14 mouse cellular contexts compared by ENCODE assay signal in the genomic region with DNA sequence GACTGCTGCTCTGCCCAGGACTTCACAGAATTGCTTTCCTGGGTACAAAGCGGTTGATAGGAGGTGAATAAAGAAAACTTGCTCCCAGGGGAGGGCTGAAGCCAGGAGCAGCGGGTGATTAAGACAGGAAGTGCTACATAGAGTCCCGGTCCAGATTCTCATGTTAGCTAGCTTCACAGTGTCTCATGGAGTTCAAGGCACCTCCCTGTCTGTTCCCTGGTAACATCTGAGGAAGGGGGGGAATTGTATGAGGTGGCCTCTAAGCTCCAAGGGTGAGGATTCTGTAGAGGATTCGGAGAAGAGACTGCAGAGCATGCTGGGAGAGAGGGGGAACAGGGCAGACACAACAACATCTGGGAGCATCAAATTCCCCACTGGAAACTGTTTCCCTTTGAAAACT.
DNase-seq lines count a peak whose midpoint lies in the region; ATAC-seq and TF ChIP-seq lines count a peak whose summit lies in the region.
"Had no signal": no experiment of that assay in that cellular context is flagged by ENCODE, and none has a peak within 500 bp of the region (broad histone marks: within the 10 kb centered on the region; RNA-seq: fewer than 3 reads in every experiment).

No protein-coding gene starts in this region.

- no peak for TF ChIP-seq CTCF in midbrain, postnatal 0 days (IDR thresholded peaks at IDR 0.05)
- TF ChIP-seq CTCF in hindbrain, postnatal 0 days (IDR thresholded peaks at IDR 0.05; ENCODE audit: low read depth) = no peak
- no peak for TF ChIP-seq CTCF in olfactory bulb, adult 2 months (IDR thresholded peaks at IDR 0.05; ENCODE audit: insufficient read depth, low read depth, low read length)

- WGBS in heart, embryonic 14.5 days = 63% methylated on average over 4 of the region's 4 CpGs
- WGBS in midbrain, embryonic 10.5 days = 55% methylated on average over 4 of the region's 4 CpGs
- 22% methylated on average over 4 of the region's 4 CpGs for WGBS in midbrain, postnatal 0 days
- WGBS in hindbrain, postnatal 0 days = 36% methylated on average over 4 of the region's 4 CpGs
- 61% methylated on average over 4 of the region's 4 CpGs for WGBS in olfactory bulb, adult 2 months

- no peaks in the 10 kb centered on the region for H3K9me3 ChIP-seq in heart, embryonic 14.5 days (ENCODE audit: control insufficient read depth, low read length)
- H3K9me3 ChIP-seq in midbrain, embryonic 10.5 days (replicated peaks) = no peaks in the 10 kb centered on the region
- no peaks in the 10 kb centered on the region for H3K9me3 ChIP-seq in midbrain, postnatal 0 days (ENCODE audit: low read length)
- H3K9me3 ChIP-seq in hindbrain, postnatal 0 days (ENCODE audit: low read length) = no peaks in the 10 kb centered on the region
- H3K9me3 ChIP-seq: limb, embryonic 13.5 days; lung, embryonic 15.5 days had no signal

- H3K27me3 ChIP-seq in heart, embryonic 14.5 days (ENCODE audit: control insufficient read depth, insufficient read depth, low read length) = no peaks in the 10 kb centered on the region
- H3K27me3 ChIP-seq in midbrain, embryonic 10.5 days (ENCODE audit: low read depth, poor library complexity, severe bottlenecking) = no peaks in the 10 kb centered on the region
- H3K27me3 ChIP-seq in midbrain, postnatal 0 days (ENCODE audit: insufficient read depth, low read length) = no peaks in the 10 kb centered on the region
- H3K27me3 ChIP-seq in hindbrain, postnatal 0 days (ENCODE audit: insufficient read depth, low read length) = no peaks in the 10 kb centered on the region
- H3K27me3 ChIP-seq: lung, embryonic 15.5 days had no signal

- intact Hi-C loops in heart, postnatal 10 days (cut with DNase I) = no loop called here

- H3K27ac ChIP-seq in heart, embryonic 14.5 days (replicated peaks in 1 of 2; ENCODE audit: control insufficient read depth in 1 of 2, insufficient read depth in 1 of 2, low read depth in 2 of 2, low read length in 2 of 2) = peak overlapping the region; percentile 35 to 53; a peak in 3 of 4 replicates
- H3K27ac ChIP-seq in midbrain, embryonic 10.5 days (replicated peaks) = peak overlapping the region; percentile 96
- no peak overlapping the region for H3K27ac ChIP-seq in midbrain, postnatal 0 days (ENCODE audit: low read depth, low read length)
- peak overlapping the region; percentile 63 for H3K27ac ChIP-seq in hindbrain, postnatal 0 days
- H3K27ac ChIP-seq in olfactory bulb, adult 2 months (ENCODE audit: insufficient read depth, low read depth, low read length) = 0 out of 2 replicates have a peak overlapping the region, but pooled peaks have one; percentile 31
- H3K27ac ChIP-seq: lung, embryonic 15.5 days had no signal

- no peak overlapping the region for H3K4me3 ChIP-seq in heart, embryonic 14.5 days (ENCODE audit: control insufficient read depth in 1 of 2, insufficient read depth in 1 of 2, low read depth in 1 of 2, low read length in 2 of 2)
- no peak overlapping the region for H3K4me3 ChIP-seq in midbrain, embryonic 10.5 days
- no peak overlapping the region for H3K4me3 ChIP-seq in midbrain, postnatal 0 days (ENCODE audit: low read depth, low read length)
- no peak overlapping the region for H3K4me3 ChIP-seq in hindbrain, postnatal 0 days (ENCODE audit: low read length)
- no peak overlapping the region for H3K4me3 ChIP-seq in olfactory bulb, adult 2 months (ENCODE audit: insufficient read depth, low read depth, low read length)
- H3K4me3 ChIP-seq: limb, embryonic 13.5 days; lung, embryonic 15.5 days had no signal

- no peaks in the 10 kb centered on the region for H3K36me3 ChIP-seq in heart, embryonic 14.5 days (ENCODE audit: control insufficient read depth, insufficient read depth, low read length)
- peaks cover 25% of the 10 kb centered on the region for H3K36me3 ChIP-seq in midbrain, embryonic 10.5 days
- H3K36me3 ChIP-seq in midbrain, postnatal 0 days (ENCODE audit: insufficient read depth, low read length) = no peaks in the 10 kb centered on the region
- H3K36me3 ChIP-seq in hindbrain, postnatal 0 days (ENCODE audit: insufficient read depth, low read length) = no peaks in the 10 kb centered on the region
- H3K36me3 ChIP-seq: limb, embryonic 13.5 days; lung, embryonic 15.5 days had no signal

- peaks cover 43 to 72% of the 10 kb centered on the region in 2 experiments for H3K4me1 ChIP-seq in heart, embryonic 14.5 days (ENCODE audit: control insufficient read depth in 2 of 2, insufficient read depth in 2 of 2, low read length in 2 of 2)
- H3K4me1 ChIP-seq in midbrain, embryonic 10.5 days = peaks cover 92% of the 10 kb centered on the region
- H3K4me1 ChIP-seq in midbrain, postnatal 0 days (ENCODE audit: insufficient read depth, low read length) = peaks cover 33% of the 10 kb centered on the region
- H3K4me1 ChIP-seq in hindbrain, postnatal 0 days (ENCODE audit: insufficient read depth, low read length) = peaks cover 55% of the 10 kb centered on the region
- peaks cover 35% of the 10 kb centered on the region for H3K4me1 ChIP-seq in olfactory bulb, adult 2 months (ENCODE audit: control insufficient read depth, insufficient read depth, low read length)

- no peak for DNase-seq in heart, postnatal 10 days
- no peak for DNase-seq in midbrain, embryonic 10.5 days (ENCODE audit: low spot score)
- DNase-seq in midbrain, postnatal 0 days (ENCODE audit: low spot score) = no peak
- DNase-seq in hindbrain, postnatal 0 days (ENCODE audit: low spot score) = no peak
- DNase-seq: adrenal gland, postnatal 36 days; cerebellum, adult 11 months; spleen, adult 18-20 months; thymus, adult 18-20 months had no signal

- ATAC-seq in heart, embryonic 14.5 days (ENCODE audit: insufficient number of reproducible peaks, insufficient read depth, low FRiP score, low read depth) = no peak
- ATAC-seq in midbrain, postnatal 0 days (ENCODE audit: low FRiP score) = no peak
- ATAC-seq in hindbrain, postnatal 0 days = no peak
- no peak for ATAC-seq in inflammation-experienced regulatory T-cells, adult 6 months
- ATAC-seq in activated CD4-positive, CD25-positive, alpha-beta regulatory T cell, adult 4 months = no peak

- H3K4me2 ChIP-seq in heart, embryonic 14.5 days (ENCODE audit: low read length) = no peak overlapping the region
- no peak overlapping the region for H3K4me2 ChIP-seq in midbrain, postnatal 0 days (ENCODE audit: low read depth, low read length, poor library complexity, severe bottlenecking)
- H3K4me2 ChIP-seq in hindbrain, postnatal 0 days (ENCODE audit: low read depth, low read length) = no peak overlapping the region
- H3K4me2 ChIP-seq: limb, embryonic 13.5 days; lung, embryonic 15.5 days had no signal

- no peak for TF ChIP-seq POLR2A in olfactory bulb, adult 2 months (IDR thresholded peaks at IDR 0.05; ENCODE audit: insufficient read depth, low read depth, low read length)

- 0 out of 2 replicates have a peak overlapping the region, but pooled peaks have one; percentile 40 for H3K9ac ChIP-seq in heart, embryonic 14.5 days (ENCODE audit: low read length)
- no peak overlapping the region for H3K9ac ChIP-seq in midbrain, postnatal 0 days (replicated peaks; ENCODE audit: low read length, poor library complexity, severe bottlenecking)
- H3K9ac ChIP-seq in hindbrain, postnatal 0 days (replicated peaks; ENCODE audit: low read length) = no peak overlapping the region
- H3K9ac ChIP-seq: limb, embryonic 13.5 days; lung, embryonic 15.5 days had no signal
